Mouse (Mus musculus) cerebellum, adult 11 months (tissue): ENCODE data around the gene Cdk15.

Experiments
- DNase-seq: peaks from one replicate; pipeline ENCODE4 v3.0.0; 2022

The Cdk15 gene

DNA sequence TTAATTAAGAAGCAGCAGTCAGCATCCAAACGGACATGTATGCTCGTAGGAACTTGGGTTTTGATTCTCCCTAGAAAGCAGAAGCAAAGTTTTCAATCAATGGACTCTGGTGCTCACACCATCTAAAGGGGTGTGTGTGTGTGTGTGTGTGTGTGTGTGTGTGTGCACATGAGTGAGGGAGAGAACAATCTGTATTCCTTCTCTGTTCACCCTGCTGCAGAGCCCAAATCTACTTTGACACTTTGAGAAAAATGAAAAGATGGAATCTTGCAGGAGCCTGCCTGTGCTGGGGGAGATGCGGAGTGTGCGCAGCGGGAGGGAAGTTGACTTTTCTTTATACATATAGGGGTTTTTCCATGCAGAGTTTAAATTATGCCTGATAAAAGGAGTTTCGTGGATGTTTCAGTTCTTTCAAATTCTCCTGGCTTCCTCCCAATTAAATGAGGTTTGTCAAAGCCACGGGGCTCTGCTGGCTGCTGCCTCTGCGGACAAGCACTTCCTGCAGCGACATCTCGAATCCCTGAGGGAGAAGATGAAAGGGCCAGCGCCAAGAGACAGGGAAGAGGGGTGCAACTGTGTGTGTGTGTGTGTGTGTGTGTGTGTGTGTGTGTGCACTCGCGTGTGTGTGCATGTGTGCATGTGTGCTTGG is 76.2 kb downstream of the Cdk15 start:
- no peak for DNase-seq

DNA sequence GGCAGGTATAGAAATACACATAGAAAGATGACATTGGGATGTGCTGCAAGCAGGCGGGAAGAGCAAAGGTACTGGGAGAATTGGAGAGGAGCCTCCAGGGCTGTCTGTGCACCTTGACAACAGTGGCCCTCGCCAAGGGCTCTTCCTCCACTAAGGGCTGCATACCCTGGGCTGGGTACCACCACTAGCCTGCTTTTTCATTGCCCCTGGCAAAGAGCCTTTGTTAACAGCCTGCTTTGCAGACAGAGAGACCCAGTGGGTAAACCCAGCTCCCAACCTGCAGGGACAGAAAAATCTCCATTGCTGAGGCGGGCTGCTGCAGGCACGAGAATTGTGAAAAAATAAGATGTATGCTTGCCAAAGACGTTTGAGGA is 76.7 kb downstream of the Cdk15 start:
- no peak for DNase-seq

DNA sequence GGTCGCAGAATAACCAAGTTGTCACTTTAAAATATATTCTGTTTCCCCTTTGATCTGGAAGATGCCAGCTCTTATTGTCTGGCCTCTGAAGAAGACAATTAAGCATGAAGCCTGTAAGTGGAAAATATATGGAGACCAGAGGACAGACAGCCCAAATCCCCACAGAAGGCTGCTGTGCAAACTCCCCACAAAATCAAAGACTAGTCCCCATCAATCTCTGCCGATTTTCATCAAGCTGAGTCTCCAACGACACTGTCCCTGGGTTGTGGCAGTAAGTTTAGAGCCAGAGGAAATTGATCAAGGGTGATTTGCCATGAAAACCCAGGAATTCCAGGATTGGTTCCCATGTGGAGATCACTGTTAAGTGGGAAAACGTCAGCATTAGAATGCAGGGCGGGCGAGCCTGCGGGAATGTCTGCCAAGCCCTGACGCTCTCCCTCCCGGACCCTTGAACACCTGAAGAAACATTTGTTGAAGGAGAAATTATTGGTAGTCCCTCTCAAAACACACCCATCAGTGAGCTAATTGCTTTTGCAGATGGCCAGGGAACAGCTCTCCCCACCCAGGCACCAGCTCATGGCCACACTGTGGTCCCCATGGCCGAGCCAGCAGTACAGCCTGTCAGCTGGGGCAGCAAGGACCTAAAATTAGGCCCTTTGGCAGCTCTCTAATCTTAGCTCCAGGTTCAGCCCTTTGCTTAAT is 77.3 kb downstream of the Cdk15 start:
- peak; percentile 43 for DNase-seq

DNA sequence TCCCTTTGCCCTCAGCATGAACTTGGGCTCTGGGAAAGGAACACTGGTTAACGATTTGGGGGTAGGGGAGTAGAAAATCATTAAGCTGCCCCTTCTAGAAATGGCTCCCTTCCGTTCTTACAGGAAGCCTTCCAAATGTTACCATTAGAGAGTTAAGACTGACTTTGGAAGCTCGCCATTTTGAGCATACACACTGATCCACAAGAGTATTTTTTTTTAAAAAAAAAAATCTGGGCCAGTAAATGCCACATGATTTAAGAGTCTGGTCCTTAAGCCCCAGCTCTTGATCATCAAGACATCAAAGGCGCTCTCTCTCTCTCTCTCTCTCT is 77.8 kb downstream of the Cdk15 start:
- no peak for DNase-seq

DNA sequence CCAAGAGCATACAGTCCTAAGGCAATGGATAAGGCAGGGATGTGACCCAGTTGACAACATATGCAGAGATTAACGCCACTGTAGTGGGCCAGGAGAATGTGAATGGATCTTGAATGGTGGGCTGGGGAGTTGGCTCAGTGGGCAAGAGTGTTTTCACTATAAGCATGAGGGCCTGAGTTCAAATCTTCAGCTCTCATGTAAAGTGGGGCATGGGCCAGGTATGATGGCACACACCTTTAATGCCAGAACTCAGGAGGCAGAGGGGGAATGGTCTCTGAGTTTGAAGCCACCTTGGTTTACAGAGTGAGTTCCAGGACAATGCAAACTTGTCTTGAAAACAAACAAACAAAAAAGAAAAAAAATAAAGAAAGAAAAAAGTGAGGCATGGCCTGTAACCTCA is 79.5 kb downstream of the Cdk15 start:
- DNase-seq, result no peak

DNA sequence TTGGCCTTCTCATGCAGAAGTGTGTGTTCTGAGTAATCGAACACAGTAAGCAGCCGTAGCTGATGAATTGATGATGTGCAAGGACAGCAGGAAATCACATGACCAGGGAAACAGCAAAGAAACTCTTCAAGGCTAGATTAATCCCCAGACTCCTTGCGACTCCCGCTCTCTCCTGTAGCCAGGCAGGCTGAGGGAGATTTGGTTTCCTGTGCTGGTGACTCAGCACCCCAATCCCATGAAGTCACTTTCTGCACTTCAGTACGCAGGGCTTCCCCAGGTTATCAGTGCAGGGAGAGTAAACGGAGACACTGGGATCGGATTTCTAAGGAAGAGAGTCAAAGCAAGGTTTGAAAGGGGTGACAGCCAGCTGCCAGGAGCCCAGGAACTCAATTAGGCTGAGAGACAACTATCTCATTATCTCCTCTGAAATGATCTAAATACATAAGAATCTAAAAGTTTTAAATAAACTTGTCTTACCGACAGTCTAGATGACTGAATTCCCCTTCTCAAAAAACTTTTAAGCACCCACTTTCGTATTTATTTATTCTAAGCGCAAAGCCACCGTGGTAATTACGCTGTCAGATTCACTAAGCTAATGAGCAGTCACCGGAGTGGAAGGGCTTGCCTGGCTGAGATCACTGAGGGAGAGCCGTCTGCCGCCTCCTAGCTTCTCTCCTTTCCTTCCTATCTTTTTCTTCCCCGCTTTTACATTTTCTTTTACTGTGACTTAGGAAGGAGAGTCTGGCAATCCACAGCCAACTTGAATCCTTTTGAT is 84.3 kb downstream of the Cdk15 start:
- peak; percentile 23 for DNase-seq

DNA sequence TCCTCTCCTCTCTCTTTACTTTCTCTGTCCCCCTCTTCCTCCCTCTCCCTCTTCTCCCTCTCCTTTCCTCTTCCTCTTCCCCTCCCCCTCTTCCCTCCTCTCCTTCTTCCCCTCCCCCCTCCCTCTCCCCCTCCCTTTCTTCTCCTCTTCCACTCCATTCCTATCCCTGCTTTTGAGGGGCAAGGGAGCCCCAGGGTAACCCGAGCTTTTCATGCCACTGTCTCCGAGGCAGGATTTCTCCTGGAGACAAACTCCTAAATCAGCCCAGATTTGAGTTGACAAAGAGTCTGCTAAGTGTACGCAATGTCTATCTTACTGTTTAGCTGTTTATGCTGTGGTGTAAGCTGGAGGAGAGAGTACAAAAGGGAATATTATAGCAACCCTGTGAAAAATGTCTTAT is 85.0 kb downstream of the Cdk15 start:
- no peak for DNase-seq

DNA sequence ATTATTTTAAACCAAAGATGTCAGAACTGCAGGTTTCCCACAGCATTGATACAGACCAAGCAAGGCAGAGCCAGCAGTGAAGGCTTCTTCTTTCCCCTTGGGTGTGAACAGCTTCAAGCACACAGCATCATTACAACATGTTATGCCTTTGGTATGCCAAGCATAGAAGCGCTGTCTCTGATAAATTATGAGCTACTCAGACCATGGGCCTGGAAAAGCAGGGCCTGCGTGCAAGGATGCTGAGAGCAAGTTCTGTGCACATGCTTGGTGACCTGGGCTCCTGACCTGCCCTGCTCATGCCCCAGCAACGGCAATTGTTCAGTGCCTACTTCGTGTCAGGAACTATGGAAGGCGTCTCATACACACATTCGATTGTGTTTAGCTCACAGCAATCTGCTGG is 85.4 kb downstream of the Cdk15 start:
- DNase-seq, result no peak

DNA sequence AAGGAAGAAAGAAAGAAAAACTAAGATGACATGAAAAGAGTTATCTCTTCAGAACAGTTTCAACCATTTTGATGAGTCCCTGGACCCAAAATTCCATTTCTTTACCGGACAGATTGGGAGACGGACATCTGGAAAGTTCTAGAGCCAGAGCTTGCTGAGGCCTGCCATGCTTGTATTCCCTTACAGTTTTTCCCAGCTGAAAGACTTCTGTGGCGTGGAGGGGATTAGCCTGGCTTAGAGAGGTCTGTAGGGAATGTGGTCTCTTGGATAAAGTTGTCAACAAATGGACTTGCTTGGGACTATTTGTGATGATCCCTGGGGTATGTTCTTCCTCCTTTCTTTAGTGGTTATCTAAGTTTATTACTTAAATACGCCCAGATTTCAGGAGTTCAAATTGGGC is 96.0 kb downstream of the Cdk15 start:
- no peak for DNase-seq

DNA sequence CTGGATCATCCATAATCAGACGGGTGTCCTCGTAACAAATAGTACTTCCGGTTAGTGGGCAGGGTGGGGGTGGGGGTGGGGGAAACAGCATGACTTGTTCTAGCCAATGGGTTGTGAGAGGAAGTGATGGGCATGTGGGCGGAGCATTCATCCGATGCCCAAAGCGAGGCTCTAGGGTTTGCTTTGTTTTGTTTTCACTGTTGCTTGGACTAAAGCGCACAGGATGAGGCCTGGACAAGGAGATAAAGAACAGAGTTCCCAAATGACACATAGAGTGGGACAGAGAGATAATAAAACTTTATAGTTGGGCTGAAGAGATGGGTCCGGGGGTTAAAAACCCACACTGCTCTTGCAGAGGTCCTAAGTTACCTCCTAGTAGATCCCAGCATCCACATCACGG is 98.7 kb downstream of the Cdk15 start:
- DNase-seq, result no peak

DNA sequence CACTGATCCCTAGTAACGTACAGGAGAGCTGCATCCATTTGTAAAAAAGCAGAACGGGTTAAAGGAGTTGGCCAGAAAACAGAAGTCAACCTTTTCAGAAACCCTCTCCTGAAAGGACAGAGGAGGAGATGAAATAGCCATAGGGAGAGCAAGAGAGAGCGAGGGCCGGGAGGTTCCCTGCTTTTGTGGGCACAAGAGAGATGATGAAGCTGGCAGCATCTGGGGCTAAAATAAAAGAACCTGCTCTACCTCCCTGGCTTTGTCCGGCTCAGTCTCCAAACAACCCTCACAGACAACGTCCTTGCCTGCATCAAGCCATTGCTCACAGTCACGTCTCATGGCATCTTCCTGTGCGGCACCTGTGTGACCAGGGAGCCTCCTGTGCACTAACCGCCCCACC is 102.4 kb downstream of the Cdk15 start:
- no peak for DNase-seq

DNA sequence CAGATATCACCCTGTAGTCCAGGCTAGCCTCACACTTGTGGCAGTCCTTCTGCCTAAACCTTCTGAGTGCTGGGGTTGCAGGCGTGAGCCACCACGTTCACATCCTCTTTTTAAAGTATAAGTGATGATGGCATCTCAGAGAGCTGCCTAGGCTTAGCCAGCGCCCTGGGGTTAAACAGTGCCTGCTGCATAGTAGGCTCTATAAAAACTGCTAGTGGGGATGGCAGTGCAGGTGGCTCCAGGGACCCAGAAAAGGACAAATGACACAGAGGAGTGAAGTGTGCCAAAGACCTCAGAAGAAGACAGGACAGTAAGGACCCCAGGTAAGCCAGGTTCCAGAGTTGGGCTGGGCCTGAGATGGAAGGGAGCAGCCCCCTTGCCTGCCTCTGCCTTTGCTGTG is 104.1 kb downstream of the Cdk15 start:
- DNase-seq, result no peak

DNA sequence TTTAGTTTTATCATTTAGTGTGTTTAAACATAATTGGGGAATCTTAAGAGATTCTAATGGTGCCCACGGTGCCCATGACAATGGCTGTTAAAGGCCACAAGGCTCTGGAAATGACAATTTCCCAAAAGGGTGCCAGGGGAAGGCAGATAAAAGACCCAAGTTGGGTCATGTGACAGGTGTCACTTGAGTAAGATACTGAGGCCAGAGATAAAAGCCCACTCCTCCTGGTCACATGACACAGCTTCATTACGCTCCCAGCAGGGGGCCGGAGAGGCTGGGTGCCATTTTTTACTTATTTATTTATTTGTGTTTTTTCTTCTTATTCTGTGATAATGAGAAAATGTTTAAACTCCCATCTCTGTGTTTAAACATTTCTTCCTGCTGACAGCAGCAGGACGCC is 104.8 kb downstream of the Cdk15 start:
- DNase-seq, result no peak

DNA sequence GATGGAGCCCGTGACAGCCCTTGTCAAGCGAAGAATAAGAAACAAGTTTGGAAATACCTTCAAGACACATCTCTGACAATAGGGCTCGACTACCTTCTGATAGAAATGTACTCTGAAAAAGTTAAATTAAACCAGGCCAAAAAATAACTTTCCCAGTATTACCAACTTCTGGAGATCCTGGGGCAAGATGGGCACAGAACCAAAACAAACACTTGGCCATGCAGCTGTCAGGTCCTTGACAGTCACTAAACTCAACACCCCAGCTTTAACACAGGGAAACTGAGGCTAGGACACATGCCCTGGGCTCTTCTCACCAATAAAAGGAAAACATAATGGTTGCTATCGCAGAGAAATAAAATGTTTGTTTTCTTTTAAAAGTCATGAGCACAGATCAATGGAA is 105.3 kb downstream of the Cdk15 start:
- DNase-seq, result no peak

DNA sequence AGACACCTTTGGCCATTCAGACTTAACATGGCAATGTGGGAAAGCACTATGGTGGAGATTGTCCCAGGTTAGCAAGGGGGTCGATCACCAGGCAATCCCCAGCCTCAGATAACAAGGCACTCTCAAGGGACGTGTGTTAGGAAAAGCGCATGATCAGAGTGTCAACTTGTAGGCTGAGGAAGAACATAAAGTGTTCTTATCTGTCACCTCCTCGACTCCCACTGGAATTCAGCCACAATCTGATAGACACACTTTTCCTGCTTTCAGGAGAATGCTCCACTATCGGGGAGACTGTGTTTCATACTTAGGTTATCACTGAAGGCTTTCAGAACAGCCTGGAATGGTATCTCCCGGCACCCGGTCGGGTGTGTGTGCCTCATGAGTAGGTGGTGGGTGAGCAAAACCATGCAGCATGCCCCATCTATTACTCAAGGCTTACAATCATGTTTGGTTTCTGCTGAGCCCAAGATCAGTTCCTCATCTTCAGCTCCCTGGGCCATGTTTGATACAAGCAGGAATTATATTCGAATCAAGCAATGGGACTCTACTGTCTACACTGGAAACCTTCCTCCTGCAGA is 107.8 kb downstream of the Cdk15 start:
- no peak for DNase-seq

DNA sequence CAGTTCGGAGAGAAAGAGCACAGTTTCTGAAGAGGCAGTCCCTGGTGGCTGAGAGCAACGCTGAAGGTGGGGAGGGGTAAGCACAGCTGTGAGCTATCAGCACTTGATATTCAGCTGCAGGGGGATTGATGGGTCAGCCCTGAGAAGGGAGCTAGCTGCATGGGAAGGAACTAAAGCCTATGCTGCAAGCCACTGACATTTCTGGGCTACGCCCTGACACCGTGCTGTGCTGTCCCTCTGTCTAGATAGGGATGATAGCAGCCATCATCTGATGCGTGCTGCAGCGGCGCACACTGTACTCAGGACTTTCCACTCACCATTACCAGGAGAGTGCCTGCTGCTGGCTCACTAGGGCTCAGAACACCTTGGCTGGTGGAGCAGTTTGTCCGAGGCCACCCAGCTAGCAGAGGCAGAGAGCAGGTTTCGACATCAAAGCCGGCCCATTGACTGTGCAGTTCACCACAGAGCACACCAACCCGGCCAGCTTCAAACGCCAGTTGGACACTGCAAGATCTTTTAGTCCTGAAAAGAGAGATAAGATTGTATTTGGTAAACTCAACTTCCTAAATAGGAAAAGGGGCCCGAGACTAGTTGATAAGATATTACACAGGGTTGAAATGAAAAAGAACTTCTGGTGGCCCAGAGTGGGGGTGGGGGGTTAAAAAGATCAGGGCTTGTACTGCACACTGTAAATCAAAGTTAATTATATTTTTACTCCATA is 111.4 kb downstream of the Cdk15 start:
- DNase-seq, result no peak

DNA sequence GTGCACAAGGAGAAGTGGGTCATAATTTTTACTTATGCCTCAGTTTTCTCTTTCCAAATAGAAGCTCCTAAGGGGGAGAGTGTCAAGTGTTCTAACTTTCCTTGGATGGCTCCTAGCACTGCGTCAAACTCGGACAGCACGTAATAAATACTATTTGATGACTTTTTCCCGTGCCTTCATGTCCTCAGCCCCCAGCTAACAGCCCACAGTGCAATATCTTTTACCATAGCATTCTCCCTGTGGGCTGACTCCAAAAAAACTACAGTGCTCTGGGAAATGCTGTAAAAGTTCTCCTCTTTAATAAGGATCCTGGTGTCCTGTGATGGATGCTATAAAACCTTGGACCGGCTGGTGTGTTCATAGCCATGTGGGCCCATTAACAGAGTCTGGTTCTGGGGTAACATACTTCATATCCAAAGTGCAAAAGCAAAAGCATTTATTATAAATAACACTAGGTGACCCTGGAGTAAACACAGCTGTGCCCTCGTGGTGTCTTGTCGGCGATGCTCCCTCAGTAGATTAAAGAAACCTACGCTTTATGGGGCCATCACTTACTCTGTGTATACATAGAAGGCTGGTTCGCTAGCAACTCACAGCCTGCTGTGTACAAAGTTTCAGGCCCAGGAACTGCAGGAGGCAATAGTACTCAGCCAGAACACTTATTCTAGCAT is 112.1 kb downstream of the Cdk15 start:
- DNase-seq, result no peak

DNA sequence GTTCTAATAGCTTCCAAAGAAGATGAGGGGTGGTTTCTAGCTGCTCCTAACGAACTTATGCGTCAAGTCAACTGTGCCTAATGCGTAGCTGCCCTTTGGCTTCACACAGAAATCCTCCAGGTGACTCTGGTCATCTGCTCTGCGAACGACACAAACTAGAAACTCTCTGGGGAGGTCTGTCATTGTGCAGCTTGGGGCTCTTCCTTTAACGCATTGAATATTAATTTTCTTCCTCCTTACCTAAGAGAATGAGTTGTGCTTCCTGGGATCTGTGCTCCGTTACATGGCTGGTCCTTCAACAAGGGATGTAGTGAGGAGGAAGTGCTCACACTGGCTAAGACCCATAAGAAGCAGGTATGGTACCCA is 112.6 kb downstream of the Cdk15 start:
- DNase-seq, result no peak

DNA sequence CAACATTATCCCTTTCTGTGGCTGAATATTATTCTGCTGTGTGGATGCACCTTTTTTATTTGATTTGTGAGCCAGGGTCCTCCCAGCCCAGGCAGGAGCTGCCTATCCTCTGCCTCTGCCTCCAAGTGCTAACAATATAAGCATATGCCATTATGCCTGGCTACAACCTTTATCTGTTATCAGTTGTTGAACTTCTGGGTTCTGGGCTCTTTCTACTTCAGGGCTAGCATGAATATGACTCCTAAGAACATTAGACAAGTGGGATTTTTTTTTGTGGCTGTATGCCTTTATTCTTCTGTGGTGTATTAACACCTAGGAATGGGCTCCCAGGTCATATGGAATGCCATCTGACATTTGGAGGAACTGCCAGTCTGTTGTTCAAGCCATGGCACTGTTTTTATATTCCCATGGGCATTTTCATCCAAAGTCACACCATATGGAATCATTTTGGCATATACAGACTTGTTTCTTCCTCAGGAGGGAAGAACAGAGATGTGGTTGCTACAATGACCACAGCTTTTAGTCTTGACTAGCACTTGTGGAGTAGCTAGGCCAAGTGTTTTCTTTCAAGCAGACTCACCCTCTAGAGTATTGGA is 113.7 kb downstream of the Cdk15 start:
- no peak for DNase-seq

DNA sequence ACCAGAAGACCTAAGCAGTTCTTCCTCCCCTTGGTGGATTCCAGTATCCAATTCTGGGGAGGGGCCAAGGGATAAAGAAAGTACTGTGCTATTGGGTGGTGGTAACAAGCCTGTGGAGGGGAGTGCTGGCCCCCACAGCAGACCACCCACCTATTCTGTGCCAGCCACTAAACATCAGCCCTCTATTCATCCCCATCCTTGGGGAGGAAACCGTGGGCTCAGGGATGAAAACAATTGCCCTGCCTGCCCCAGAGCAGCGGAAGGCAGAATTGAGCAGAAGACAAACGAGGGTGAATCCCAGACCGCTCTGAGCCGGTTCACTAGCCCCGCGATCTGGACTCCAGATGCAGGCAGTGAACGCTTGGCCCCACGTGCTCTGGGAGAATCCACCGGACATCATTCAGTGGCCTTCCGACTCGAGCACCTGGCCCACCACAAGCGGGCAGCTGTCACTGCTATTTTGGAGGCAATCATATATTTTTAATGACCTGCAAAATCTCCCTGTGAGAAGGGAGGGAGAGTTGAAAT is 119.4 kb downstream of the Cdk15 start:
- no peak for DNase-seq

DNA sequence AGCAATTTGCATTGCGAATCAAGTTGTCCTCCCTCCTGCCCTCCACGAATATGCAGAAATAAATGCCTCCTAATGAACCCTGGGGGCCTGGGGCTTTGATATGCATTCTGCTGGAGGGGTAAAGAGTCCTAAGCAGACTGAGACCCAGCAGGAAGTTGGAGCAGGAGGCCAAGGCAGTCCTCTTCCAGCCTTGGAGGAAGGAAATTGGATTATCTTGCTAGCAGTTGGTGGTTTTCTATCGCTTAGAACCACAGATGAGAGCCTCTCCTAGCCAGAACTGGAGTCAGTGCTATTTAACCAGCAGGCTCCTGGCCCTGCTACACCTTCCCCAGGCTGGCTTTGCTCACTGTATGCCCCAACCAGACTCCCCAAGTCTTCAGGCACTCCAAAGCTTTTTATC is 119.9 kb downstream of the Cdk15 start:
- DNase-seq, result peak; percentile 86

DNA sequence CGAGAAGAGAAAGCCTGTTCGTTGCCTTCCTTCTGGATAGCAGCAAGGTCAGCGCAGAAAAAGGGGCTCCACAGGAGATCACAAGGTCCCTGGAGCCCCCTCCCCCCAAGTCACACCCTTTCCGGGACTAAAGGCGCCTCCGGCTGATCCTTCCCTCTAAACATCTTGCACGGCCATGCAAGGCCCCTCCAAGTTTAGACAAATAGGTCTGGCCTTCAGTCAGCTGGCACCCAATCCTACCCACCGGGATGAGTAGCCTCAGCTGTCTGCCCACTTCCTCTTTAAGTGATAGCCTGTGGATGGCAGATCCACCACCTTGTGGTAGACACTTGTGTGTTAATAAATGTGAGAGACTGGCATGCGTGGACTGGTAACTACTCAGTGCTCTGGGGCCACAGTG is 120.6 kb downstream of the Cdk15 start:
- DNase-seq, result peak; percentile 37
